In genomic region chr2:84774751-84775150, GRCm38 (mm10) we compare ENCODE assay signal across 8 mouse cellular contexts. TPM values are rescaled to one million over a fixed set of nuclear protein-coding genes. Genes with fewer than 3 reads are reported as not detected.
DNase-seq lines count a peak whose midpoint lies in the region; ATAC-seq and TF ChIP-seq lines count a peak whose summit lies in the region.

No protein-coding gene starts in this region.

- H3K4me1 ChIP-seq in cerebellum, adult 2 months (ENCODE audit: control insufficient read depth, insufficient read depth, low read length): peaks cover 4% of the 10 kb centered on the region; the same call in 1 of the 2 replicates
- peaks cover 8% of the 10 kb centered on the region for H3K4me1 ChIP-seq in forebrain, embryonic 16.5 days (replicated peaks; ENCODE audit: control insufficient read depth, insufficient read depth, low read length)
- peaks cover 34% of the 10 kb centered on the region for H3K4me1 ChIP-seq in midbrain, embryonic 10.5 days
- peaks cover 5% of the 10 kb centered on the region for H3K4me1 ChIP-seq in testis, adult 2 months (ENCODE audit: control insufficient read depth, insufficient read depth, low read length)

- 0 out of 2 replicates have a peak, but pooled peaks have one; percentile 39 for TF ChIP-seq POLR2A in cerebellum, adult 2 months (IDR thresholded peaks at IDR 0.05; ENCODE audit: borderline replicate concordance, insufficient read depth, low read length)
- TF ChIP-seq POLR2A in testis, adult 2 months (IDR thresholded peaks at IDR 0.05; ENCODE audit: control insufficient read depth, low read depth, low read length): no peak

- H3K4me3 ChIP-seq in cerebellum, adult 2 months (replicated peaks; ENCODE audit: insufficient read depth, low read depth, low read length): peak overlapping the region; percentile 14
- peak overlapping the region; percentile 33 for H3K4me3 ChIP-seq in forebrain, embryonic 16.5 days (replicated peaks; ENCODE audit: low read length)
- peak overlapping the region; percentile 49 for H3K4me3 ChIP-seq in midbrain, embryonic 10.5 days
- peak overlapping the region; percentile 17; the same call in 1 of the 2 replicates for H3K4me3 ChIP-seq in testis, adult 2 months (ENCODE audit: control insufficient read depth, low read depth, low read length)

- H3K9me3 ChIP-seq in forebrain, embryonic 16.5 days (ENCODE audit: control insufficient read depth, low read length): no peaks in the 10 kb centered on the region
- H3K9me3 ChIP-seq in midbrain, embryonic 10.5 days (replicated peaks): no peaks in the 10 kb centered on the region

- DNase-seq in ZHBTc4 (ENCODE audit: low read depth, low spot score): peak; percentile 95
- peak; percentile 78 to 81 for DNase-seq in cerebellum, adult 2 months
- peak; percentile 78 for DNase-seq in heart, postnatal 4 days
- DNase-seq in layer of hippocampus, postnatal 14 days (ENCODE audit: low spot score in 2 of 2): peak; percentile 11 to 14
- peak; percentile 88 for DNase-seq in midbrain, embryonic 10.5 days (ENCODE audit: low spot score)
- no peak for DNase-seq in right cerebral cortex, adult 18-20 months

- no peaks in the 10 kb centered on the region for H3K36me3 ChIP-seq in forebrain, embryonic 16.5 days (ENCODE audit: control insufficient read depth, insufficient read depth)
- H3K36me3 ChIP-seq in midbrain, embryonic 10.5 days: peaks cover 4% of the 10 kb centered on the region; the same call in 1 of the 2 replicates
- H3K36me3 ChIP-seq in testis, adult 2 months (ENCODE audit: control insufficient read depth, insufficient read depth, low read length): no peaks in the 10 kb centered on the region

- TF ChIP-seq CTCF in cerebellum, adult 2 months (IDR thresholded peaks at IDR 0.05; ENCODE audit: borderline replicate concordance, insufficient read depth, low read depth, low read length): no peak
- no peak for TF ChIP-seq CTCF in testis, adult 2 months (IDR thresholded peaks at IDR 0.05; ENCODE audit: control insufficient read depth, insufficient read depth, insufficient replicate concordance, low read depth, low read length)

- H3K27ac ChIP-seq in cerebellum, adult 2 months (ENCODE audit: insufficient read depth, low read length): peak overlapping the region; percentile 31
- peak overlapping the region; percentile 47; the same call in 1 of the 2 replicates for H3K27ac ChIP-seq in forebrain, embryonic 16.5 days (ENCODE audit: low read length)
- peak overlapping the region; percentile 91 for H3K27ac ChIP-seq in midbrain, embryonic 10.5 days (replicated peaks)
- no peak overlapping the region; the same call in 1 of the 2 replicates for H3K27ac ChIP-seq in testis, adult 2 months (ENCODE audit: control insufficient read depth, insufficient read depth, low read depth, low read length)

- WGBS in cerebellum, adult 2 months: 1% methylated on average over 15 of the region's 15 CpGs
- 2% methylated on average over 14 of the region's 15 CpGs for WGBS in forebrain, embryonic 16.5 days
- under 1% methylated on average over 14 of the region's 15 CpGs for WGBS in midbrain, embryonic 10.5 days

- no peaks in the 10 kb centered on the region for H3K27me3 ChIP-seq in cerebellum, adult 2 months (ENCODE audit: control insufficient read depth, insufficient read depth, low read length)
- no peaks in the 10 kb centered on the region for H3K27me3 ChIP-seq in forebrain, embryonic 16.5 days (replicated peaks; ENCODE audit: control insufficient read depth, insufficient read depth, low read length)
- H3K27me3 ChIP-seq in midbrain, embryonic 10.5 days (ENCODE audit: low read depth, poor library complexity, severe bottlenecking): 0 out of 2 replicates have a peak, but pooled peaks cover 4% of the 10 kb centered on the region
- no peaks in the 10 kb centered on the region for H3K27me3 ChIP-seq in testis, adult 2 months (ENCODE audit: control insufficient read depth, insufficient read depth, low read length)

- peak; percentile 91 for ATAC-seq in forebrain, embryonic 16.5 days

- H3K4me2 ChIP-seq in forebrain, embryonic 16.5 days (ENCODE audit: low read length): peak overlapping the region; percentile 53

- peak overlapping the region; percentile 59 for H3K9ac ChIP-seq in forebrain, embryonic 16.5 days (replicated peaks; ENCODE audit: low read depth, low read length)

RNA-seq across cellular contexts. Expression of gene Serping1, which starts 0.5 kb away (rescaled TPM):
- polyA plus RNA-seq in cerebellum, adult 2 months (2012; rRNA removed): 19.6 and 22.6 TPM in 2 replicates
- 25.0 and 26.9 TPM in 2 replicates for polyA plus RNA-seq in forebrain, embryonic 16.5 days (2015; fragmentation: Nextera tagmentation; extraction: Ambion mirVana)
- 10 to 100 TPM; 27.2 to 30.0 TPM for total RNA-seq in heart, postnatal 4 days (2021)
- total RNA-seq in layer of hippocampus, postnatal 14 days (2021): 10 to 100 TPM in 1 of 2 experiments, 1 to 10 TPM in 1; 6.8 to 10.6 TPM
- polyA plus RNA-seq in midbrain, embryonic 10.5 days (2016; fragmentation: Nextera tagmentation; extraction: Ambion mirVana): 27.6 and 35.8 TPM in 2 replicates
- polyA plus RNA-seq in testis, adult 2 months (2012; rRNA removed): 40.5 and 53.4 TPM in 2 replicates

RNA-seq across cellular contexts. Expression of gene Ube2l6, which starts 23.9 kb away (rescaled TPM):
- 6.4 and 7.8 TPM in 2 replicates for polyA plus RNA-seq in cerebellum, adult 2 months (2012; rRNA removed)
- 21.2 and 28.1 TPM in 2 replicates for polyA plus RNA-seq in forebrain, embryonic 16.5 days (2015; fragmentation: Nextera tagmentation; extraction: Ambion mirVana)
- total RNA-seq in heart, postnatal 4 days (2021): 10 to 100 TPM; 23.1 to 51.0 TPM
- 1 to 10 TPM; 4.1 to 4.5 TPM for total RNA-seq in layer of hippocampus, postnatal 14 days (2021)
- polyA plus RNA-seq in midbrain, embryonic 10.5 days (2016; fragmentation: Nextera tagmentation; extraction: Ambion mirVana): 33.0 and 34.5 TPM in 2 replicates
- polyA plus RNA-seq in testis, adult 2 months (2012; rRNA removed): 2.2 and 2.3 TPM in 2 replicates

RNA-seq across cellular contexts. Expression of gene Gm19426, which starts 31.3 kb away (rescaled TPM):
- polyA plus RNA-seq in cerebellum, adult 2 months (2012; rRNA removed): 3.0 and 3.4 TPM in 2 replicates
- polyA plus RNA-seq in forebrain, embryonic 16.5 days (2015; fragmentation: Nextera tagmentation; extraction: Ambion mirVana): 3.9 and 4.9 TPM in 2 replicates
- total RNA-seq in heart, postnatal 4 days (2021): 1 to 10 TPM; 8.6 to 9.4 TPM
- 1 to 10 TPM; 2.6 to 3.7 TPM for total RNA-seq in layer of hippocampus, postnatal 14 days (2021)
- 9.0 and 10.8 TPM in 2 replicates for polyA plus RNA-seq in midbrain, embryonic 10.5 days (2016; fragmentation: Nextera tagmentation; extraction: Ambion mirVana)
- 0.21 and 0.26 TPM in 2 replicates for polyA plus RNA-seq in testis, adult 2 months (2012; rRNA removed)

RNA-seq across cellular contexts. Expression of gene Ypel4, which starts 40.9 kb away (rescaled TPM):
- polyA plus RNA-seq in cerebellum, adult 2 months (2012; rRNA removed): 164 and 171 TPM in 2 replicates
- 21.8 and 24.7 TPM in 2 replicates for polyA plus RNA-seq in forebrain, embryonic 16.5 days (2015; fragmentation: Nextera tagmentation; extraction: Ambion mirVana)
- total RNA-seq in heart, postnatal 4 days (2021): under 1 TPM; 0.77 to 0.88 TPM
- total RNA-seq in layer of hippocampus, postnatal 14 days (2021): 10 to 100 TPM; 33.1 to 39.8 TPM
- polyA plus RNA-seq in midbrain, embryonic 10.5 days (2016; fragmentation: Nextera tagmentation; extraction: Ambion mirVana): 8.2 and 14.7 TPM in 2 replicates
- 13.6 and 14.8 TPM in 2 replicates for polyA plus RNA-seq in testis, adult 2 months (2012; rRNA removed)

RNA-seq across cellular contexts. Expression of gene Clp1, which starts 47.6 kb away (rescaled TPM):
- 12.0 and 12.7 TPM in 2 replicates for polyA plus RNA-seq in cerebellum, adult 2 months (2012; rRNA removed)
- 28.1 and 28.8 TPM in 2 replicates for polyA plus RNA-seq in forebrain, embryonic 16.5 days (2015; fragmentation: Nextera tagmentation; extraction: Ambion mirVana)
- 1 to 10 TPM; 7.4 to 7.9 TPM for total RNA-seq in heart, postnatal 4 days (2021)
- total RNA-seq in layer of hippocampus, postnatal 14 days (2021): 1 to 10 TPM; 6.7 TPM
- 51.6 and 52.6 TPM in 2 replicates for polyA plus RNA-seq in midbrain, embryonic 10.5 days (2016; fragmentation: Nextera tagmentation; extraction: Ambion mirVana)
- 27.6 and 32.8 TPM in 2 replicates for polyA plus RNA-seq in testis, adult 2 months (2012; rRNA removed)
